Mouse (Mus musculus): Measurements from ENCODE around the gene Gtse1.

DNA sequence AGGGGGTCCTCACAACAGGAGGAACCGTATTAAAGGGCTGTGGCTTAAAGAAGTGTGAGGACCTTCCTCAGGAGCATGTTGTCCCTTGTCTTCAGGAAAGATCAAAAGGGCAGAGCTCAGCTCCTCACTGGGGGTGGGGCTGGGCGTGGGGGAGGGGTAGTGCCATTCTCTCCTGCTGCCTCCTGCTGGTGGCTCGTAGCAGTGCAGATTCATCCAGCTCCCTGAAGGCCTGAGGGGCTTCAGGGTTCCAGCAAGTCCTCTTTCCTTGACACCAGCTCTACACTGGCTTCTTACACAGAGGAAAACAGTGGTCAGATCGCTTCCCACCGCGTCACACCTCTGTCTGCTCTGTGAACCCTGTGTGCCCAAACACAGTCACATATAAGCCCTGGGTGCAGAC lies 18.6 kb upstream of the Gtse1 start:
- TF ChIP-seq CTCF (IDR thresholded peaks at IDR 0.05; ENCODE audit: low read depth, low read length), result 0 out of 2 replicates have a peak, but pooled peaks have one; percentile 31
- no peak for TF ChIP-seq GATA1 (IDR thresholded peaks at IDR 0.05; ENCODE audit: borderline replicate concordance, low read length)
